12 mouse cellular contexts compared by ENCODE assay signal in genomic region chr16:92952336-92953097, GRCm38 (mm10).
DNase-seq lines count a peak whose midpoint lies in the region; ATAC-seq and TF ChIP-seq lines count a peak whose summit lies in the region.
"Had no signal": no experiment of that assay in that cellular context is flagged by ENCODE, and none has a peak within 500 bp of the region (broad histone marks: within the 10 kb centered on the region; RNA-seq: fewer than 3 reads in every experiment).

No protein-coding gene starts in this region.

- H3K9me3 ChIP-seq in lung, embryonic 14.5 days (ENCODE audit: low read depth, low read length), result no peaks in the 10 kb centered on the region
- H3K9me3 ChIP-seq in heart, embryonic 16.5 days (replicated peaks; ENCODE audit: control insufficient read depth, low read length), result no peaks in the 10 kb centered on the region
- H3K9me3 ChIP-seq: liver, embryonic 13.5 days had no signal

- no peak for TF ChIP-seq CTCF in lung, embryonic 14.5 days (IDR thresholded peaks at IDR 0.05; ENCODE audit: low read depth)

- H3K27ac ChIP-seq in lung, embryonic 14.5 days (ENCODE audit: low read depth), result no peak overlapping the region
- 0 out of 2 replicates have a peak overlapping the region, but pooled peaks have one; percentile 14 for H3K27ac ChIP-seq in heart, embryonic 16.5 days (ENCODE audit: low read length)
- H3K27ac ChIP-seq: liver, embryonic 13.5 days had no signal

- DNase-seq in frontal cortex, postnatal 10 days (ENCODE audit: low spot score in 2 of 2), result no peak
- peak; percentile 20 for DNase-seq in lung, embryonic 14.5 days
- DNase-seq in lung, postnatal 25 days (ENCODE audit: low spot score), result no peak
- peak; percentile 83 for DNase-seq in skeletal muscle tissue, adult 2 months (ENCODE audit: low read depth, low spot score)
- no peak for DNase-seq in MN1 (ENCODE audit: low spot score)
- DNase-seq in adrenal gland, postnatal 4 days (ENCODE audit: low spot score in 2 of 2), result no peak
- DNase-seq: B cell, adult 2 months; cerebellum, adult 9-10 months; liver, embryonic 13.5 days had no signal

- no peak overlapping the region for H3K9ac ChIP-seq in lung, embryonic 14.5 days
- no peak overlapping the region for H3K9ac ChIP-seq in heart, embryonic 16.5 days (ENCODE audit: low read length)
- H3K9ac ChIP-seq: liver, embryonic 13.5 days had no signal

- no peaks in the 10 kb centered on the region for H3K36me3 ChIP-seq in lung, embryonic 14.5 days (ENCODE audit: insufficient read depth)
- no peaks in the 10 kb centered on the region for H3K36me3 ChIP-seq in heart, embryonic 16.5 days (ENCODE audit: control insufficient read depth, insufficient read depth)
- H3K36me3 ChIP-seq: liver, embryonic 13.5 days had no signal

- peaks cover 6% of the 10 kb centered on the region; the same call in 1 of the 2 replicates for H3K4me1 ChIP-seq in lung, embryonic 14.5 days (ENCODE audit: insufficient read depth)
- H3K4me1 ChIP-seq in heart, embryonic 16.5 days (ENCODE audit: control insufficient read depth, insufficient read depth, low read length), result peaks cover 11% of the 10 kb centered on the region
- H3K4me1 ChIP-seq: liver, embryonic 13.5 days had no signal

- no peaks in the 10 kb centered on the region for H3K27me3 ChIP-seq in lung, embryonic 14.5 days (ENCODE audit: insufficient read depth, low read length)
- H3K27me3 ChIP-seq in heart, embryonic 16.5 days (ENCODE audit: control insufficient read depth, insufficient read depth, low read length), result 0 out of 2 replicates have a peak, but pooled peaks cover 3% of the 10 kb centered on the region
- H3K27me3 ChIP-seq: liver, embryonic 13.5 days had no signal

- ATAC-seq in frontal cortex, adult (ENCODE audit: low TSS enrichment), result peak; percentile 93
- no peak for ATAC-seq in lung, embryonic 14.5 days (ENCODE audit: insufficient read depth)
- 0 out of 2 replicates have a peak, but pooled peaks have one; percentile 30 for ATAC-seq in heart, embryonic 16.5 days (replicated peaks; ENCODE audit: extremely low read depth, insufficient read depth, low FRiP score)
- ATAC-seq: forebrain, embryonic 16.5 days had no signal

- 35% methylated on average over 7 of the region's 7 CpGs for WGBS in lung, embryonic 14.5 days
- WGBS in heart, embryonic 16.5 days, result 42% methylated on average over 7 of the region's 7 CpGs

- H3K4me2 ChIP-seq in lung, embryonic 14.5 days, result no peak overlapping the region
- H3K4me2 ChIP-seq in heart, embryonic 16.5 days (ENCODE audit: low read depth, low read length), result no peak overlapping the region
- H3K4me2 ChIP-seq: liver, embryonic 13.5 days had no signal

- no peak overlapping the region for H3K4me3 ChIP-seq in lung, embryonic 14.5 days (ENCODE audit: low read depth, low read length)
- no peak overlapping the region for H3K4me3 ChIP-seq in heart, embryonic 16.5 days (ENCODE audit: low read length)
- H3K4me3 ChIP-seq: liver, embryonic 13.5 days had no signal

Comparison
In these comparisons a context has a peak if more than half of its experiments do, and no peak if none do; other contexts are left out.
1. DNase-seq: peak in lung, embryonic 14.5 days (single experiment) and skeletal muscle tissue, adult 2 months (single experiment); none in frontal cortex, postnatal 10 days (0 of 2), lung, postnatal 25 days (single experiment), MN1 (single experiment) and adrenal gland, postnatal 4 days (0 of 2).